Mouse (Mus musculus) myocyte (in vitro differentiated cells): ENCODE results near the gene Timm23.

Experiments used
- MAX ChIP-seq: IDR thresholded peaks from one replicate; pipeline ENCODE4 v1.6.1; 2011; ENCODE audit warnings: low read depth, mild to moderate bottlenecking, control low read depth
- MYOD1 ChIP-seq, 3 experiments: IDR thresholded peaks; one replicate each; pipeline ENCODE4 v1.6.1; 2011; ENCODE audit warnings: control low read depth in 2 of 3, low read depth in 2 of 3, mild to moderate bottlenecking in 2 of 3, moderate library complexity in 1 of 3; ENCODE audit not compliant: insufficient read length in 2 of 3, control insufficient read depth in 1 of 3
- POLR2A ChIP-seq: IDR thresholded peaks from one replicate; pipeline ENCODE4 v1.6.1; 2011; ENCODE audit warnings: low read depth, mild to moderate bottlenecking, control low read depth, moderate library complexity; ENCODE audit not compliant: insufficient read length
- POLR2AphosphoS2 ChIP-seq: IDR thresholded peaks from one replicate; pipeline ENCODE4 v1.6.1; 2011; ENCODE audit warnings: low read depth, control low read depth; ENCODE audit not compliant: insufficient read length
- REST ChIP-seq: IDR thresholded peaks from one replicate; pipeline ENCODE4 v1.6.1; 2011; ENCODE audit warnings: mild to moderate bottlenecking, control low read depth, moderate library complexity; ENCODE audit not compliant: insufficient read depth, insufficient read length
- SRF ChIP-seq: IDR thresholded peaks from one replicate; pipeline ENCODE4 v1.6.1; 2011; ENCODE audit warnings: low read depth; ENCODE audit not compliant: control insufficient read depth, insufficient read length
- TCF12 ChIP-seq: IDR thresholded peaks from one replicate; pipeline ENCODE4 v1.6.1; 2011; ENCODE audit warnings: mild to moderate bottlenecking, control low read depth; ENCODE audit not compliant: poor library complexity, insufficient read depth, severe bottlenecking
- USF1 ChIP-seq: IDR thresholded peaks from one replicate; pipeline ENCODE4 v1.6.1; 2011; ENCODE audit warnings: low read depth, mild to moderate bottlenecking, control low read depth, moderate library complexity

DNA sequence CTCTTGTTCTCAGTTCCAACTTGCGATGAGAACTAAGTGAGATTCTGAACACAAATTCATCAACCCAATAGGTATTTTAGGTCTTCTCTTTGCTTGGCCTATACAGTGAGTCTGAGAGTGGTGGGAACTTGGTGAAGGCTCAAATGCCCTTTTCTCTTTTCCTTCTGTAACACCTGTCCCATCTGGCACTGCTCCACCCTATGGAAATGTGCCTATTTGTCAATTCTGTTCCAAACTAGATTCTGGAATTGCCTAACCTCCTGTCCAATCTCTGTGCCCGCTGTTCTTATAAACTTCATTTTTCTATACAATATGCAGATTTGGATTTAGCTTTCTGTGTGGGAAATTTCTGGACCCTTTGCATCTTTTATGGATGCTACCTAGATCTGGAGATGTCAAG lies 48.5 kb downstream of the Timm23 start:
- TF ChIP-seq POLR2A (no peak), USF1 (no peak), MYOD1 (IDR thresholded peaks at IDR 0.05; ENCODE audit: control insufficient read depth in 1 of 3, insufficient read length in 2 of 3, low read depth in 2 of 3) (no peak), MAX (no peak), TCF12 (no peak), POLR2AphosphoS2 (no peak), REST (no peak), SRF (no peak)
